Mouse (Mus musculus) forebrain, embryonic 11.5 days (tissue): ENCODE measurements at regions not wholly inside any gene's neighbourhood (a gene's known extent, or its start where the extent isn't known, plus 50 kb on each side); places are given as distances from the start of the nearest gene placed in this dataset.

Source experiments
- ATAC-seq: fragments of 200-750 bp; cut with Nextera tagmentation; replicated peaks from 2 replicates; pipeline ENCODE4 v1.8.0; 2017; ENCODE audit warnings: moderate TSS enrichment; ENCODE audit not compliant: low FRiP score
- DNase-seq: peaks from one replicate; pipeline ENCODE4 v3.0.0-alpha.2; 2017; ENCODE audit warnings: low spot score
- H3K27ac ChIP-seq: fragments of 300-500 bp; sonication (generic); 2 replicates; pipeline ENCODE4 v1.5.1; 2014; ENCODE audit warnings: low read depth, low read length
- H3K27me3 ChIP-seq: fragments of 300-500 bp; sonication (generic); 2 replicates; pipeline ENCODE4 v1.6.1; 2014; ENCODE audit warnings: mild to moderate bottlenecking, low read length, mixed read lengths; ENCODE audit not compliant: control insufficient read depth, insufficient read depth
- H3K36me3 ChIP-seq: fragments of 300-500 bp; sonication (generic); 2 replicates; pipeline ENCODE4 v1.6.1; 2014; ENCODE audit warnings: mild to moderate bottlenecking, low read length, moderate library complexity, mixed read lengths; ENCODE audit not compliant: control insufficient read depth, insufficient read depth
- H3K4me1 ChIP-seq: fragments of 300-500 bp; sonication (generic); replicated peaks from 2 replicates; pipeline ENCODE4 v1.6.1; 2014; ENCODE audit warnings: low read length, mixed read lengths; ENCODE audit not compliant: control insufficient read depth, insufficient read depth
- H3K4me2 ChIP-seq: fragments of 300-500 bp; sonication (generic); 2 replicates; pipeline ENCODE4 v1.6.1; 2014; ENCODE audit warnings: low read depth, mild to moderate bottlenecking, low read length, moderate library complexity, mixed read lengths; ENCODE audit not compliant: severe bottlenecking
- H3K4me3 ChIP-seq: fragments of 300-500 bp; sonication (generic); 2 replicates; pipeline ENCODE4 v1.5.1; 2014; ENCODE audit warnings: low read depth, low read length
- H3K9ac ChIP-seq: fragments of 300-500 bp; sonication (generic); 2 replicates; pipeline ENCODE4 v1.6.1; 2014; ENCODE audit warnings: low read length
- H3K9me3 ChIP-seq: fragments of 300-500 bp; sonication (generic); 2 replicates; pipeline ENCODE4 v1.6.1; 2016; ENCODE audit warnings: low read length, mixed read lengths; ENCODE audit not compliant: control insufficient read depth
- WGBS: fragments of 180-500 bp; shearing (Covaris S2); extraction: QIAGEN DNeasy Blood & Tissue Kit; methylation state at CpG from one replicate; pipeline ENCODE4 v1.1.7; 2014; 5-methylcytosine and 5-hydroxymethylcytosine counted together

DNA sequence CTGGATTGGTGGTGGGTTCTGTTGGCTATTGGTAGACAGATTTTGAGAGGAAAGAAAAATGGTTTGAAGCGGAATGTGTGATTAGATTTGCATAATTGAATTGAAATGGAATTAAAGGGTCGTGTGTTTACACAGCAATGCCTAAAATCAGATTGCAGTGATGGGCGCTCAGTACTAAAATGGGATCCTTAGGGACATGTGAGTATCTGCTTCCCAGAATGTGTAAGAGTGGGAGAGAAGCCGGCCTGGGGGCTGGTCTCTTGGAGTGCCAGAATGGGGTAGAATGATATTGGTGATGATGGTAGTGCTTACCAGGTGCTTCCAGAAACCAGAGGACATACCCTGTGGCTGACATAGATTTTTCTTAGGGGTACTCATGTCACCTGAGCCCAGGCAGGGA, 86.2 kb upstream of the Fstl4 start:
- DNase-seq (no peak), ATAC-seq (no peak)
- Histone ChIP-seq H3K4me2 (no peak overlapping the region), H3K9ac (no peak overlapping the region), H3K9me3 (no peaks in the 10 kb centered on the region), H3K27me3 (no peaks in the 10 kb centered on the region), H3K36me3 (no peaks in the 10 kb centered on the region), H3K4me3 (no peak overlapping the region), H3K27ac (no peak overlapping the region), H3K4me1 (no peaks in the 10 kb centered on the region)
- WGBS = 86% methylated on average over 4 of the region's 4 CpGs

DNA sequence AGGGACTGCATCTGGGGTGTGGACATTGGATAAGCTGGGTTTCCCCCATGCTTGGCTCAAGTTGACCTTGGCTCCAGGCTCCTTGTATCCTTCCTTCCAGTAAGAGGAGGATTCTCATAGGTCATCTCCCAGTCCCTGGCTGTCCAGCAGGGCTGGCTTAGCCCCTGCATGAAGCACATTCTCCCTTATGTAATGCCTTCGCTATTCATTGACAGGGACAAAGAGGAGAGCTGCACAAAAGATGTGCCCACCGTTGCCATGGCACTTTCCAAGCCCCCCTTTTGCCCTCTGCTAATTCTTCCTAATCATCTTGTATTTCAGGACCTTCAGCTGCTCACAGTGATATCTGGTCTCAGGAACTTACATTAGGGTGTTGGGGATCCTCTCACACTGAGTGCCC, 79.0 kb upstream of the Fstl4 start:
- H3K9me3 ChIP-seq = no peaks in the 10 kb centered on the region; the same call in 1 of the 2 replicates
- H3K9ac ChIP-seq = no peak overlapping the region
- no peaks in the 10 kb centered on the region; the same call in 1 of the 2 replicates for H3K4me1 ChIP-seq
- no peak overlapping the region for H3K4me3 ChIP-seq
- H3K27ac ChIP-seq = peak overlapping the region; percentile 53
- no peaks in the 10 kb centered on the region for H3K27me3 ChIP-seq
- ATAC-seq = peak; percentile 64; the same call in 1 of the 2 replicates
- H3K36me3 ChIP-seq = no peaks in the 10 kb centered on the region
- DNase-seq = peak; percentile 56
- no peak overlapping the region for H3K4me2 ChIP-seq
- WGBS = 47% methylated on average over 2 of the region's 2 CpGs

DNA sequence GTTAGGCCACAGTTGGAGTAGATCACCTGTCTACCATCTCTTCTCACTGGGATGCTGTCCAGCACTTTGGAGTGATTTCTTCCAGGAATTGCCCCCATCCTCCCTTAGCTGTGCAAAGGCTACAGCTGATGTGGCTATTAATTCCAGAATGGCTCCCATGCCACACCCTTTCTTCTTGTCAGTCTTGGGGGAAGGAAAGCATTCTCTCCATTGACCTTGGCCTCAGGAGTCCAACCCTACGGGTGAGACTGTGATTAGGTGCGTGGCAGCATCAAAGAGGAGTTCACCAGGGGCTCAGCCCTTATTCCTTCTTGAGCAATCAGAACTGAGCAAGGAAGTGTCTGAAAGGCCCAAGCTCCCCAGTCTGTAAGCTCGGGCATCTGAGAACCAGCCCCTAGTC, 71.7 kb upstream of the Fstl4 start:
- ATAC-seq (no peak), DNase-seq (no peak)
- H3K9me3 ChIP-seq = no peaks in the 10 kb centered on the region; the same call in 1 of the 2 replicates
- WGBS = 81% methylated on average over 3 of the region's 3 CpGs
- H3K4me1 ChIP-seq = no peaks in the 10 kb centered on the region
- no peaks in the 10 kb centered on the region for H3K27me3 ChIP-seq
- no peak overlapping the region for H3K4me3 ChIP-seq
- H3K4me2 ChIP-seq = no peak overlapping the region
- no peaks in the 10 kb centered on the region for H3K36me3 ChIP-seq
- no peak overlapping the region for H3K9ac ChIP-seq
- no peak overlapping the region for H3K27ac ChIP-seq

DNA sequence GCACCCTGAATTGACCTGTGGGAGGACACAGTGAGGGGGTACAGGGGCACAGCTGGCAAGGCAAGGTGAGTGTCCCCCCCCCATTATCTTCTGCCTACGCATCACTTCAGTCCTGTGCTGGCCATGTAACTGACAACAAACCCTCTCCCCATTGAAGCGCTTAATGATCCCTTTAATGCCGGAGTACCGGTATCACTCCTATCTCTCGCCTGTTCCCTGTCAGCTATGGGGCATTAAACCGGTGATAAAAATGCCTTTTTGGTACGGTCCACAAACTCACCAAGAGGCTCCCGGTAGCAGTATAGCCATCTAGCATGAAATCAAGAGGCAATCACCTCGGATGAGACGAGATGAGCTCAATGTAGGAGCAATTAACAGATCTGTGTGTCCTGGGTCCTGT, 62.8 kb upstream of the Fstl4 start:
- DNase-seq (no peak), ATAC-seq (no peak)
- Histone ChIP-seq H3K36me3 (no peaks in the 10 kb centered on the region), H3K9ac (no peak overlapping the region), H3K27me3 (no peaks in the 10 kb centered on the region), H3K4me2 (no peak overlapping the region), H3K27ac (no peak overlapping the region), H3K9me3 (no peaks in the 10 kb centered on the region), H3K4me3 (no peak overlapping the region), H3K4me1 (no peaks in the 10 kb centered on the region)
- 90% methylated on average over 10 of the region's 10 CpGs for WGBS

DNA sequence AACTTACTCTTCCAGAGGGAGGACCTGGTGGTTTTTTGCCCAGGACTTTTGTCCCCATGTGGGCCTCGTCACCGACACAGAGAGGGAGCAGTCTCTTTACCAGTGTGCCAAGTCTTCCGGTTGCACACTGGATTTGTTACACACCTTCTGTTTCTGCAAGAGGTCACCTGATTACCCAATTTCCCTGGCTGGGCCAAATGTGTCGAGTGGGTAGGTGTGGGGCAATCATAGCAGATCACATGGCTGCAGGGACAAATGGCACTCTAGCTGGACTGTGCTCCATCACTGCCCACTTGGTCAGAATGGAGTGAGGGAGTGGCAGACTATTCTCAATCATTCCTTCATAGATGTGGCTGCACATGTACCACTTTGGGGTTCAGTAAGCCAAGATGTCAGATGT, 61.0 kb upstream of the Fstl4 start:
- ATAC-seq (no peak), DNase-seq (no peak)
- Histone ChIP-seq H3K4me2 (no peak overlapping the region), H3K9me3 (no peaks in the 10 kb centered on the region), H3K4me1 (no peaks in the 10 kb centered on the region), H3K4me3 (no peak overlapping the region), H3K27ac (no peak overlapping the region), H3K9ac (no peak overlapping the region), H3K36me3 (no peaks in the 10 kb centered on the region), H3K27me3 (no peaks in the 10 kb centered on the region)
- 89% methylated on average over 4 of the region's 4 CpGs for WGBS
